Mouse (Mus musculus) right cerebral cortex, postnatal 10 days (tissue): ENCODE data around the gene Tnfrsf8.

Source experiments
- DNase-seq, 2 experiments: peaks; one replicate each; pipeline ENCODE4 v3.0.0; 2021; ENCODE audit warnings: low spot score in 2 of 2

Tnfrsf8 gene

DNA sequence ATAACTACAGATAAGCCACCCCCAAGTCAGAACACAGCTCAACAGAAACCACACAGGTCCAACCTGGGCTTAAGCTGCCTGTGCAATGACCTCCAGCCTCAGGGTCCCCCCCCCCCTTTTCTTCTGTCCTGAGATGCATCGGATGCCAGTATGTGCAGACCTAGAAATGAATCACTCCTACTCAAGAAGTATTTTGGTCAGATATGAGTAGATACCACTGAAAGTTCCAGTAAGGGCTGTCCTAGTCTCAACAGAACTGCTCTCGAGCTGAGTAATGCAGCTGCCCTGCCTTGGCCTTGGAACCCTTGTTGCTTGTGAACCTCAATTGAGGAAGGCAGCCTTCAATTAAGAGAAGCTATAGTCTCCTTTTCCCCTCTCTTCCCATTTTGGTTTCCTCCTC, 4.1 kb downstream of the Tnfrsf8 start:
- peak in 1 of 2 experiments; percentile 1 for DNase-seq

DNA sequence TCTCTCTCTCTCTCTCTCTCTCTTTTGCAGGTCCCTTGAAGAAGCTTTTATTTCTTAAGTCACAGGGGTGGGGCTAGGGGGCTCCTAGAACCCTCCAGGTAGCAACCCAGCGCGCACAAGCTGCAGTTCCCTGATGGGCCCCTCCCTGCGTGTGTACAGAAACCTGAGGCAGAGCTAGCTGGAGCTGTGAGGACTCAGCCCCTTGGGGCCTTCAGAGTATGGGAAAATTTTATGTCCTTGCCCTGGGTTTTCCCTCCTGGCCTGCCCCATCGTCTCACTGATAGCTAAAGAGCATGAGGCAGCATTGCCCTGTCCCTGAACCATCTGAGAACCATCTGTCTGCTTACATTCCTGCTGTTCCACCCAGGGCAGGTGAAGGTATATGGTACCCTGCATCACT, 8.5 kb downstream of the Tnfrsf8 start:
- DNase-seq: no peak

DNA sequence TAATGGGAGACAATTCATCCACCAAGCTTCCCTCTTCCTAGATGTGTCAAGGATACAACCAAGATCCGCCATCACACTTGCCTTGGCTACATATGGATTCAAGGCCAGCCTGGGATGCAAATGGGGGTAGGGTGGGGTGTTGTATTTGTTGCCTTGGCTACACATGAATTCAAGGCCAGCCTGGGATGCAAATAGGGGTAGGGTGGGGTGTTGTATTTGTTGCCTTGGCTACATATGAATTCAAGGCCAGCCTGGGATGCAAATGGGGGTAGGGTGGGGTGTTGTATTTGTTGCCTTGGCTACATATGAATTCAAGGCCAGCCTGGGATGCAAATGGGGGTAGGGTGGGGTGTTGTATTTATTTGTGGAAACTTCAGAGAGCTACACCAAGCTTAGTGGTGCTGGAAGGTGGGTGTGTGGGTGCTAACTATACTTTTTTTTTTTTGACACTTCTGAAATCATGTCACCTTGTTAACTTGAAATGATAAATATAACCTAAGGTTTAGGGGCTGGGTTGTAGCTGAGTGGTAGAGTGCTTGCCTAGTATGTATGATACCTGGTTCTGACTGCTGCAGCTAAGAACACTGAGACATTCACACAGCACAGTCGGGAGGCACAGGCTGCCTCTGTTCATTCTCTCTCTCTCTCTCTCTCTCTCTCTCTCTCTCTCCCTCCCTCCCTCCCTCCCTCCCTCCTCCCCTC, 9.2 kb downstream of the Tnfrsf8 start:
- peak in 1 of 2 experiments; percentile 62 for DNase-seq

DNA sequence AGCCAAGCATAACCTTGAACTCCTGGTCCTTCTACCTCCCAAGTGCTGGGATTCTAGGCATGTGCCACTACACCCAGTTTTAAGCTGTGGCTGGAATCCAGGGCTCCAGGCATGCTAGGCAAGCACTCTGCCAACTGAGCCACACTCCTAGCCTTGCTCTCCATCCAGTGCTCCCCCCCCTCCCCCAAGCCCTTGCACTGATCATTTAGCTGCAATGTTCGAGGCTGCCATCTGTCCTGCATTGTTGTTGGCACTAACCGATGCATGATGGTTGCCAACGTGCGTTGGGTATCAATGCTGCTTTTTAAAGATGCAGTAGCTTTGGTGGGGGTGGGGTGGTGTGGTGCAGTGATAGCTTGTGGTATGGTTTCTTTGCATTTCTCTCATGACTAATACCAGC, 10.9 kb downstream of the Tnfrsf8 start:
- peak in 1 of 2 experiments; percentile 20 for DNase-seq

DNA sequence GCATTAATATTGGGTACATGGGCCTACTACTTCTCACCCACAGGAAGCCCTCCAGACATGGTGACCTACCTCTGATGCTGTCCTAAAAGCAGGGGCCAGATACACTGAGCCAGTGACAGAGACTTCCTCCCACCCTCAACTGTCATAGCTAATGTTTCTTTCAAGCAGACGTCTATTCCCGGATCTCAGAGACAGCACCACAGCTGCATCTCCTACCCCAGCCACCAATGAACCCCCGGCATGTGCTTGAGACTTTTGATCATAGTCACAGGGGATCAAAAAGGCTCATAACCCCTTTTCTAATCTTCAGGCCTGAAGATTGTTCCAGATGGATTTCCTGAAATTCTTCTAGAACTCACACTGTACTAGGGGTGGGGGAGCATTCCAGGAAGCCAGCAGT, 12.9 kb downstream of the Tnfrsf8 start:
- DNase-seq: no peak

DNA sequence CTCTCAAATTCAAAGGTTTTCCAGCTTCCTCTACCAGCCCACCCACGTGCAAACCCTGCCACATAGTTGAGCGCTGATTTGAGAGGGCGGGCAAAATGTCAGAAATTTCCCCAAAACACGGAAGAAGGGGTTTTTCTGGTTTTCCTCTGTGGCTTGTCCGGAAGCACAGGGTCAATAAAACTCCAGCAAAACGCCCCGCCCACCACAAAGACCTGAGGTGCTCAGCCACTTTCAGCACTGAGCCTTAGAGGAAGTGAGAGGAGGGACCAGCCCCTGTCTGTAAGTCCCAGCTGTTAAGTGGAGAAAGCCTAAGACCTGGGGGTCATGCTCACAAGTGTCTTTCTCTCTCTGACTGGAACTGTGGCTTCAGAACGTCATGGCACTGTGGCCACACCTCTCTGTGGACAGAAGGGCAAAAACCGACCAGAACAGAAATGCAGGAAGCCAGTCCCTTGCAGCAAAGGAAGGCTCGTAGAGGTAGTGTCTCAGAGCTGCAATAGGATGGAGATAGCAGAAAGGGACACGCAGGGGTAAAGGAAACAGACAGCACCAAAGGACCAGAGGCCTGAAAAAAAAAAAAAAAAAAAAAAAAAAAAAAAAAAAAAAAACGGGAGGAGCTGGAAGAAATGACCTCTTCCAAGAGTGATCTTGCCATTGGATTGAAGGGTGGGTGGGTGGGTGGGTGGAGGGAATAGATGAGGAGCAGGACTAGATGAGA, 14.6 kb downstream of the Tnfrsf8 start:
- DNase-seq: no peak

DNA sequence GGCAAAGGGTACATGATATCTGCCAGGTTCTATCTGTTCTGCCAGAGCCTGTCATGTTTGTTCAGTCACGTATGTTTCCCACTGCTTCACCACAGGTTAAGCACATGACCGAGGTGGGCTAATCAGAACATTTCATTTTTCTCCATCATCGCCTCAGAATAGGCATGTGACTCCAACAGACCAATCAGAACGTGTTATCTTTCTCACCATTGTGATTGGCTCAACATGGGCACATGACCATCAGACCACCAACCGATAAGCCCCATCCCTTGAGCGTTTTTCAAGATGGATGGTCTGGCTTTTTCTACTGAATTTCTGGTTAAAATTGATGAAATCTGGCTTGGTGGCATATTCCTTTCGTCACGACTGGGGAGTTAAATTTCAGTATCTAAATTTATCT, 15.6 kb downstream of the Tnfrsf8 start:
- DNase-seq: no peak

DNA sequence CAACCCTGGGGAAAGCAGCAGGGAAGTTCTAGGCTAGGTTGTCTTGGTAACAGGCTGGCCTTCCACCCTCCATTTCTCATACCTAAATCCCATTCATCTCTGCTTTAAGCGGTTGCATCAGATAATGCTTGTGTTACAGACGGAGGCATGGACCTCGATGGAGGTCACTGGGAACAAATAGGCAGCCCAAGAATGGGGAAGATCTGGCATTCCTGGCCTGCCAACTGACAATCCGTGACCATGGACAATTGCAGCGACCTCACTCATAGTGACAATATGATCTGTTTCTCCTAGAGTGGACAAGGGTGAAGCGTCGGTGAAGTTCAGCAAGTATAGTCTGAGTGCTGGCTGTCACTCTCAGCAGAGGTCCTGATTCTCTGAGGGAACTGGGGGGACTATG, 16.1 kb downstream of the Tnfrsf8 start:
- peak in 1 of 2 experiments; percentile 13 for DNase-seq

DNA sequence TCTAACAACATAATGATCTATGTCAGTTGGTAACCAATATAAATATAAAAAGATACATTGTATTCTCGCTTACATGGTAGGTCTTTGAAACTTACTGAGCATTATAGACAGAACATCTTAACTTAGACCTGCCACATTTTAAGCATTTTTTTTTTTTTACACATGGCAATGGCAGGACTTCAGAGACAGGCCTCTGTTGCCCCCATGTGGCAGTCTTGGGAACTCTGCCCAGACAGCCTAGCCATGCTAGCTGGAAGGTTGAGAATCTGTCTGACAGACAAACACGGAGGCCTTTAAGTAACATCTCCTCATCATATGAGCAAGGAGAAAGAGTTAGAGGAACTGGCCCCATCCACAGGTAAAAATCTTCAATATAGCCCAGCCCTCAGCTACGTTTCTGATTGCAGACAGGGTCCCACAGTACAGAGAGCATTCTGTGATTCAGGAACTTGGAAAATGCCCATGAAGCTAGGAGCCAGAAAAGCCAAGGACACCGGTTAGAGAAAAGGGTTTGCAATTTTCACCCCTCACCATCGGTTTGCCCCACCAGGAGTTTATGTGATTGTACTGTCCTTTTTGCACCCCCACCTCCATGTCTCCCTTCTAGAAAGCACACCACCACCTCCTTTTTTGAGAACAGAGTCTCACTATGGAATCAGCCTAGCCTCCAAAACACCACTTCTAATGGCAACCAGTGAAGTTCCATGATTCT, 19.2 kb downstream of the Tnfrsf8 start:
- peak; percentile 71 to 81 for DNase-seq

DNA sequence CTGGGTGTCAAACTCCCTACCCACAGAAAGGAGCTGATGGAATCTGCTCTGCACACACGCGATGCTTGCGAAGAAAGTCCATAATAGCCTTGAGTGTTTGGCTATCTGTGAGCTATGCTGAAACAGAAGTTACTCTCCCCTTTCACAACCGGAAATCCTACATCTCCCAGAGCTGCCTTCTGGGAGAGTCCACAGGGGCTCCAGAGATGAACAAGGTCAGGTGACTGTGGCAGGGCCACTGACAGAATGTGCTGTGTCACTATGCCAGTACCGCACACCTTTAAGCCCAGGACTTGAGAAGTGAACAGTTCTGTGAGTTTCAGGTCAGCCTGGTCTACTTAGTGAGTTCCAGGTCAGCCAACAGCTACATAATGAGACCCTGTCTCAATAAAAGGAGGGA, 20.4 kb downstream of the Tnfrsf8 start:
- no peak for DNase-seq

DNA sequence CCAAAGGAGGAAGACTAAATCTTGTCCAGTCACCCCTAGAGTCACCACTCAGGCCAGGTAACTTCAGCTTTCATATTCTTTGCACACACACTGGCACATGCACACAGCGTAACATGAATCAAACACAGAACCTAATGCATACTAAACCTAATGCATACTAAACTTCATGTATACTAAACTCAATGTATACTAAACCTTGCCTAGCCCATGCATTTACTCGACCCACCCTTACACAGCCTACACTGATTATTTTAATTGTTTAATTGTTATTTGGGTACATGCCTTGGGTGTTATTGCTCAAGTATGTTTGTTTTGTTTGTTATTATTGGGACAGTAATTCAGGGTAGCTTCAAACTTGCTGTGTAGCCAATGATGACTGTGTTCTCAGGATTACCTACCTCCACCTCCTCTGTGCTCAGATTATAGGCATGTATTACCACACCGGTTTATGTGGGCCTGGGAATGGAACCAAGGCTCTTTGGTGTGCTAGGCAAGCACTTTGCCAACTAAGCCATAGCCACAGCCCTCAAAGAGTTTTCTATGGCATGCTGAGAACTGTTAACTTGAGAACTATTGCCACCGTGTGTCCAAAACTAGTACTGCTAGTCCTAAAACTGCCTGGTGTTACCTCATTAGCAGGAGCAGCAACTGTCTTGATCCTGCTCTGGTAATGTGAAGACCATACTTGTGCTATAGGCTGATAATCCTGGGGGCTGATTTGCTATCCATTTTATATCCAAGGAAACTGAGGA, 28.4 kb downstream of the Tnfrsf8 start:
- peak; percentile 76 to 81 for DNase-seq

DNA sequence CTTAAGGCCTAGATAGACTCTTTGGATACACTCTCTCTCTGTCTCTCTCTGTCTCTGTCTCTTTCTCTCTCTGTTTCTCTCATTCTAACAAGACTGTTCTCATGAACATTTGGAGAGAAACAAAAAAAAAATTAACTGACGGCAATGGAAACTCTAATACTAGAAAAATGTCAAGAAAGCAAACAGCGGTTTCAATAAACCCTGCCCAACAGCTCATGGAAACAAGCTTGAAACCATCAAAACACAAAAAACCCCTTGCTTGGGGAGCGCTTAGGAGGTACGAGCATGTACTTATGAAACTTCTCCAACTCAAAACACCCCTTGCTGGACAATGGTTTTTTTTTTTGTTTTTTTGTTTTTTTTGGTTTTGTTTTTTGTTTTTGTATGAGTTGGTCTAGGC, 30.3 kb downstream of the Tnfrsf8 start:
- no peak for DNase-seq

DNA sequence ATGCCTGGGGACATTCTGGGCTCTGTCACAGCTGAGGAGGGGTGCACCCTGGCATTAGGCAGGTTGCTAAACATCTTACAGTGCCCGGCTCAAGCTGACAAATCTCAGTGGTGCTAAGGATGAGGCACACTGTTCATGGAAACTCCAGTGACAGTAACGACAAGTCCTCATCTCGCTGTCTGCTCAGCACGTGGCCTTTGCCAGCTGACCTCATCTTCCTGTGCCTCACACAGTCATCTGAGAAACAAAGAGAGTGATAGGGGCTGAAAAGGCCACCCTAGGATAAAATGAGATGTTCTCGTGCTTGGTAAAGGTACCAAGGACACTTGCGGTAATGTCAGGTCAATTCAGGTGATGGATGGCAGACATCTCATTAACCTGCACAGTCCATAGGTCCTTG, 31.5 kb downstream of the Tnfrsf8 start:
- DNase-seq: no peak

DNA sequence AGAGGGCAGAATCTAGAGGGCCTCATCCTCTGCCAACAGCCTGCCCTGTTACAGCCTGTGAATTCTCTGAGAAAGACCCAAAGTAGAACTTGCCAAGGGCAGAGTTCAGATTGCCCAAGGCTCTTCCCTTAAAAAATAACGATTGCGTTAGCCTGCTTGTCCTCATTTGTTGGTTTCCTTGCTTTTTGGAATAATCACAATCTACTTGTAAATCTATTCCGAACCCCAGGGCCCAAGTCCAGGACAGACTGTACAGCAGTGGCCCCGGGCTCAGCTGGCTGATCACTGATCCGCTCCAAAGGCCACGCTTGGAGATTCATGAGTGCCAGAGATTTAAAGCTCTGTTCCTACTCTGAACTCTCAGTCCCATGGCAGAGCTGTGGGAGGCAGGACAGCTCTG, 34.0 kb downstream of the Tnfrsf8 start:
- no peak for DNase-seq

DNA sequence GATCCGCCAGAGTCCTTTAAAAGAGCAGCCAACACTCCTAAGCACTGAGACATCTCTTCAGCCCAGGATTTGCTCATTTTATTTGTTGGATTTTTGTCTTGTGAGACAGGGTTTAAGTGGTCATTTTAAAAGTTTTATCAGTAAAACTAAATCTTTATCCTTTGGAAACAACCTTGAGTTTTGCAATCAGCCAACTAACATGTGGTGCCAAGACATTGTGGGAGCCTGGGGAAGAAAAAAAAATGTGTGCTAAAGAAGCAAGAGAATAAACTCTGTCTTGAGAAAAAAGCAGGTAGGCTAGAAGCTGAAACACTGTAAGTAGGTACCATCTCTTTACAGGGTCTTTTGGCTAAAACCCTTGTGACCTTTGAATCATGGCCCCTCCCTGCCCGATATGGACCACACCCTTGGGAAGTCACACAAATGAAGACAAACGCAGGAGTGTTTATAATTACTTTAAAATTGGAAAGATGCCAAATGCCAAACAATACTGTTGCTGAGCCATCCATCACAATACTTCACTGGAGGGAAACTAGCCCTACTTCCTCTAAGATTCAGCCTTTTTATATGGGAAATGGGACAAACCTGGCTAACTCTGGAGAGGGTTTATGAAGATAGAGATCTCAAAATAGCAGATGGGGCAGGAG, 36.1 kb downstream of the Tnfrsf8 start:
- no peak for DNase-seq

DNA sequence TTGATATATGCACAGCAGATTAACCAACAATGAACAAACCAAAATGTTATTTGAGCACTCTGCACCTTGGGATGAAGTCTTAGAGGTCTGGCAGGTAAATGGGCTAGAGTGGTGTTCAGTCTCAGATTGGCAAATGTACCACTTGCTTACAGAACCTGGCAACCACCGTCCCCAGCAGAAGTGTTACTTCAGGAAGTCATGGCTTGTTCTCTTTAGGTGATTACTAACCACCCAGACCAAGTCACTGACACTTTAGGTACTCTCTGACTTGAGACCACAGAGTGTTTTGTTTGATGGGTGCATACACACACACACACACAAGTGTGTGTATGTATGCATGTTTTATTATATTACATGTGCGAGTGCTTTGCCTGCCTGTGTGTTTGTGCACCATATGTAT, 36.7 kb downstream of the Tnfrsf8 start:
- DNase-seq: no peak

DNA sequence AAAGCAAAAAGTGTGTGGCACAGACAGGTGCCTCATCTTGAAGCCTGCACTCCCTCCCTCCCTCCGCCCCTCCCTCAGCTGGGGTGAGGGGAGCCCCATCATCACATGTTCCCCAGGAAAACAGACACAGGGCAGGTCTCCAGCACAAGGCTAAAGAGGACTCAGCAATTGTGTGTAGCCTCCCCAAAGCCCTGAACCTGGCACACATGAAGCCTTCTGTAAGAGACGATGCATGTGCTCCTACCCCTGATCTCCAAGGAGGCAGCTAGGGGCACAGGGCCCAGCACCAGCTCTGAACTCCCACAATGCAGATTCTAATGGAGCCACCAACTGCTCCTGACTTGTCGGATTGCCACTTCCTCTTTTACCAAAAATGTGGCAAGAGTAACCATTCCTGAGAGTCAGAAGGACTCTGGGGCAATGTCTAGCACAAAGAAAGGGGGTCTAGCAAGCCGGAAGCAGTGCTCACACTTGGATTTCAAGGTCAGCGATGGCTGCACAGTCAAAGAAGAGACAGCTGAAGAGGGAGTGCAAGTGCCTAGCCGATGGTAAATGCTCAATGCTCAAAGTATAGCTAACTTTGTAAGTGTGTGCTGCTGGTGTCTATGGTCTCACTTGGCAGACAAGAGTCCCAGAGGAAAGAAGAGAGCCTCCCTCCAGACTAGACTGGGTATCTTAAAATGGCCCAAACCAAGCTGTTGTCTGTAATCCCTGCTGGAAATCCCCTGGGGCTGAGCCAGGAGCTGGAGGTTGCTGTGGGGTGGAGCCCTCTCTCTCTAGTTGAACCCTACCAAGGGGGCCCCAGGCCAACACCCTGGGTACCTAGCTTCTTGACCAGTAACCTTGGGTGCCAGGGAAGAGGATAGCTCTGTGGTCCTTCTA, 38.4 kb downstream of the Tnfrsf8 start:
- DNase-seq: peak in 1 of 2 experiments; percentile 19

DNA sequence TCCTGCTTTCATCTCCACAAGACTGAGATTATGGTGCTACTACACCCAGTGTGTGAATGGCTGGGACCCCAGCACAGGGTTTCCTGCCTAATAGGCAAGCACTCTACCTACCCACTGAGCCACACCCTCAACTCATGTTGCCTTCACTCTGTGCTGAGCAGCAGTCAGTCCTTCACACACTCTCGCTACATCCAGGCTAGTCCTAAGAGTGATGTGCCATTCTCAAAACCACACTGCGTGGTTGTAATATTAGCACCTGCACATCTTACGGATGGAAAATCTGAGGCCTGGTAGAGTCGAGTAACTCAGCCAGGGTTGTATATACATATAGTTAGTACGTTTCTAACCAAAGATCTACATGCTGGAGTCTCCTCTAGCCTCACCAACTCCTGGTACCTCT, 40.1 kb downstream of the Tnfrsf8 start:
- no peak for DNase-seq

DNA sequence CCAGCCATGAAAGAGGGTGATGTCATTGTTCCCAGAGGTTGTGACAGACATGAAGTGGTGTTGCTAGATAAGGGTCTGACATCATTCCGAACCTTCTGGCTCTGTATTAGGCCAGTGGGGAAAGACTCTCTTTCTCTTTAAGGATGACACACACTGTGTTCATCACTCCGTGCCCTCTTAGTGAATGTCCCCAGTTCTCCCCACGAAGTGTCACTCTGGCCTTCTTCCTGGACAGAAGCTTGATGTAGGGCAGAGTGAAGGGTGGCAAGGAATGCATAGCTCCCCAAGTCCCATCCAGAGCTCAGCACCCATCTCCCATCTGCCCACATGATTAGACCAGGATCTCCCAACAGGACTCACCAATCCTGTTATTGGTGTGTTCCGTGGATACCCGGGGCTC, 41.0 kb downstream of the Tnfrsf8 start:
- no peak for DNase-seq

DNA sequence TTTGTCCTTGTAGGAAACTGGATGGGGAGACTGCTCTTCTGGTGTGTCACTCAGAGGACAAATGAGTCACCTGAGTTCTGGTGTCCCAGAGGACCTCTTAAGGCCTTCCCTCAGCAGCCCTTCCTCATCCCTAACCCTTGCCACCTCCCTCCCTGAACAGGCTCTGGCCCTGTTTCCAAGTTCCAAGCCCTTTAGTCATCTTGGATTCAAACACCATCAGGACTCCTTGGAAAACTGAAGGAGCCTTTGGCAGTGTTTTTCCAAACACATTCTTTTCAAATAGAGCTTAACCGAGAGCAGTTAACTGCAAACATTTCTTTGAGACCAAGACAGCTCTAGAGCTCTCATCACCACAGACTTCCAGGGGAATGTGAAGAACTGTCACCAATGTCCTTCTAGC, 42.2 kb downstream of the Tnfrsf8 start:
- DNase-seq: no peak

DNA sequence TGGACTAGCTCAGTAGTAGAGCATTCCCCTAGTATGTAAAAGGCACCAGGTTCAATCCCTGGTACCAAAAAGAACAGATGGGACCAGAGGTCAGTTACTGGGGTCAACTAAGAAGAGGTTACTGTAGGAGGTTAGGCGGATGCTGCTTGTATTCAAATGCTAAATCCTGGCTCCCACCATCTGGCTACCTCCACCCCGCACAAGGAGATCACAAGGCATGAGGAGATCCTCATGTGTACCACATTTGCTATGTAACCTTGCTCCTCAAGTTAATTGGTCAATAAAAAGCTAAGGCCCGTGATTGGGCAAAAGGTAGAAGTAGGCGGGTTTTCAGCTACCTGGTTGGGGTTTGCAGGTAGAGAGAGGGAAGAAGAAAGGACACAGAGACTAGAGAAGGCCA, 43.3 kb downstream of the Tnfrsf8 start:
- DNase-seq: no peak
